Mouse (Mus musculus): ENCODE data around the gene Alg5. TPM values are rescaled to one million over a fixed set of nuclear protein-coding genes. Genes with fewer than 3 reads are reported as not detected.

Gene Alg5
- polyA plus RNA-seq, 1 experiment from 2014 or later: 55.5 TPM

- H3K4me3 ChIP-seq (replicated peaks; ENCODE audit: low read depth, low read length): no peak overlapping the region
- peaks cover 5% of the 10 kb centered on the region; the same call in 1 of the 2 replicates for H3K9me3 ChIP-seq (ENCODE audit: control insufficient read depth, low read length)
- no peak overlapping the region for H3K27ac ChIP-seq (replicated peaks; ENCODE audit: low read depth, low read length)
- H3K4me1 ChIP-seq (ENCODE audit: control insufficient read depth, insufficient read depth, low read length): no peaks in the 10 kb centered on the region
- DNase-seq (peak; percentile 32), ATAC-seq (ENCODE audit: low FRiP score, low TSS enrichment) (no peak)
- no peaks in the 10 kb centered on the region for H3K27me3 ChIP-seq (ENCODE audit: control insufficient read depth, insufficient read depth, low read length)
- no peak overlapping the region for H3K4me2 ChIP-seq (ENCODE audit: low read length)
- no peak overlapping the region for H3K9ac ChIP-seq (replicated peaks; ENCODE audit: low read length)
- no peaks in the 10 kb centered on the region for H3K36me3 ChIP-seq (ENCODE audit: control insufficient read depth, insufficient read depth, low read length)
- WGBS: 98% methylated on average over 1 of the region's 1 CpGs
Observed at GRCm38 (mm10) chr3:54795806-54796205, 60.5 kb downstream of the Alg5 start.

GRCm38 (mm10) chr3:54797211-54797610 lies 61.9 kb downstream of the Alg5 start:
- no peak overlapping the region for H3K27ac ChIP-seq (replicated peaks; ENCODE audit: low read depth, low read length)
- H3K9ac ChIP-seq (replicated peaks; ENCODE audit: low read length): no peak overlapping the region
- peak; percentile 43 for ATAC-seq (ENCODE audit: low FRiP score, low TSS enrichment)
- WGBS: 36% methylated on average over 16 of the region's 16 CpGs
- no peaks in the 10 kb centered on the region for H3K36me3 ChIP-seq (ENCODE audit: control insufficient read depth, insufficient read depth, low read length)
- H3K4me3 ChIP-seq (replicated peaks; ENCODE audit: low read depth, low read length): no peak overlapping the region
- peaks cover 5% of the 10 kb centered on the region; the same call in 1 of the 2 replicates for H3K9me3 ChIP-seq (ENCODE audit: control insufficient read depth, low read length)
- no peaks in the 10 kb centered on the region for H3K4me1 ChIP-seq (ENCODE audit: control insufficient read depth, insufficient read depth, low read length)
- DNase-seq: peak; percentile 74
- H3K27me3 ChIP-seq (ENCODE audit: control insufficient read depth, insufficient read depth, low read length): no peaks in the 10 kb centered on the region
- no peak overlapping the region for H3K4me2 ChIP-seq (ENCODE audit: low read length)

Other genes with a start within 250 kb of the Alg5 start
- gene Supt20, start 42.7 kb upstream of the Alg5 start, polyA plus RNA-seq (2014; fragmentation: Nextera tagmentation; extraction: Ambion mirVana): 81.9 and 98.8 TPM in 2 replicates
- 0.73 and 1.1 TPM in 2 replicates for gene Gm21958, start 21.2 kb upstream of the Alg5 start, polyA plus RNA-seq (2014; fragmentation: Nextera tagmentation; extraction: Ambion mirVana)
- gene Exosc8, start 146 bp upstream of the Alg5 start, polyA plus RNA-seq (2014; fragmentation: Nextera tagmentation; extraction: Ambion mirVana): 76.0 and 81.0 TPM in 2 replicates
- gene Smad9, start 20.0 kb downstream of the Alg5 start, polyA plus RNA-seq (2014; fragmentation: Nextera tagmentation; extraction: Ambion mirVana): 0.30 and 0.43 TPM in 2 replicates
- 45.4 and 59.8 TPM in 2 replicates for gene Rfxap, start 72.3 kb downstream of the Alg5 start, polyA plus RNA-seq (2014; fragmentation: Nextera tagmentation; extraction: Ambion mirVana)
- 1.3 and 2.7 TPM in 2 replicates for gene Sertm1, start 180.3 kb downstream of the Alg5 start, polyA plus RNA-seq (2014; fragmentation: Nextera tagmentation; extraction: Ambion mirVana)